In the genomic region with DNA sequence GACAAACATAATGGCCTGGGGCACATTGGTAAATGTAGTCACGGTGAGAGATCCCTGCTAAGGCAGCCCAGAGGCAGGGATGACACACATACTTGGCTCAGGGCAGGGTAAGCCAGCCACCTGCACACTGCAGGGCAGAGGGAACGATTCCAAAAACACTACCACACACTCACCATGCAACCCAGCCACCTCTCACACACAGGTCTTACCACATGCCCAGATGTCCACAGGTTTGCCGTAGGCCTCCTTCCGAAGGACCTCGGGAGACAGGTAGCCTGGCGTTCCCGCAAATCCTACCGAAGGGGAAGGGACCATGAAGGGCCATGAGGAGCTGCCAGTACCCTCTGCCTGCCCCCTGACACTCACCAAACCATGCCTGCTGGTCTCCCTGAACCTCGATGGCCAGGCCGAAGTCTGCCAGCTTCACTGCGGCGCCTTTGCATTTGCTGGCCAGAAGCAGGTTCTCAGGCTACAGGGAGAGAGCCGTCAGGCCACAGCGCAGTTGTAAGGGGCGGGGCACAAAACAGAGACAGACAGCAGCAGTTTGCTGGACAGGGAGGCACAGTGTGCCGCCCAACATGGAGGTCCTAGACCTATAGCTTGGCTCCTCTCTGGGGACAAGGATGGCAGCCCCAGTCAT, we compare ENCODE assay signal across 20 mouse cellular contexts. TPM values are rescaled to one million over a fixed set of nuclear protein-coding genes. Genes with fewer than 3 reads are reported as not detected.
DNase-seq lines count a peak whose midpoint lies in the region; ATAC-seq and TF ChIP-seq lines count a peak whose summit lies in the region.
"Had no signal": no experiment of that assay in that cellular context is flagged by ENCODE, and none has a peak within 500 bp of the region (broad histone marks: within the 10 kb centered on the region; RNA-seq: fewer than 3 reads in every experiment).

No protein-coding gene starts in this region.

- no peaks in the 10 kb centered on the region for H3K9me3 ChIP-seq in midbrain, embryonic 16.5 days (replicated peaks; ENCODE audit: control insufficient read depth, low read length, poor library complexity, severe bottlenecking)
- H3K9me3 ChIP-seq in midbrain, embryonic 10.5 days (replicated peaks), result no peaks in the 10 kb centered on the region
- no peaks in the 10 kb centered on the region for H3K9me3 ChIP-seq in liver, postnatal 0 days (ENCODE audit: low read length)
- H3K9me3 ChIP-seq: embryonic facial prominence, embryonic 12.5 days; embryonic facial prominence, embryonic 15.5 days; heart, embryonic 12.5 days; heart, embryonic 15.5 days; hindbrain, embryonic 10.5 days; hindbrain, embryonic 13.5 days; intestine, embryonic 15.5 days had no signal

- H3K27me3 ChIP-seq in midbrain, embryonic 16.5 days (ENCODE audit: control insufficient read depth, insufficient read depth, low read depth, low read length), result no peaks in the 10 kb centered on the region
- 0 out of 2 replicates have a peak, but pooled peaks cover 7% of the 10 kb centered on the region for H3K27me3 ChIP-seq in midbrain, embryonic 10.5 days (ENCODE audit: low read depth, poor library complexity, severe bottlenecking)
- H3K27me3 ChIP-seq in liver, postnatal 0 days (ENCODE audit: insufficient read depth, low read length), result no peaks in the 10 kb centered on the region
- H3K27me3 ChIP-seq: embryonic facial prominence, embryonic 12.5 days; embryonic facial prominence, embryonic 15.5 days; heart, embryonic 15.5 days; intestine, embryonic 15.5 days had no signal

- WGBS in midbrain, embryonic 16.5 days, result 83% methylated on average over 16 of the region's 16 CpGs
- 86% methylated on average over 16 of the region's 16 CpGs for WGBS in midbrain, embryonic 10.5 days
- 87% methylated on average over 16 of the region's 16 CpGs for WGBS in liver, postnatal 0 days (ENCODE audit: insufficient replicate concordance)

- no peaks in the 10 kb centered on the region for H3K4me1 ChIP-seq in midbrain, embryonic 16.5 days (ENCODE audit: control insufficient read depth, insufficient read depth, low read length)
- peaks cover 6% of the 10 kb centered on the region for H3K4me1 ChIP-seq in midbrain, embryonic 10.5 days
- H3K4me1 ChIP-seq in liver, postnatal 0 days (ENCODE audit: insufficient read depth), result no peaks in the 10 kb centered on the region
- H3K4me1 ChIP-seq: embryonic facial prominence, embryonic 12.5 days; heart, embryonic 12.5 days; heart, embryonic 15.5 days; intestine, embryonic 15.5 days had no signal

- TF ChIP-seq CTCF in liver, postnatal 0 days (IDR thresholded peaks at IDR 0.05; ENCODE audit: low read depth), result no peak

- H3K4me2 ChIP-seq in midbrain, embryonic 16.5 days (ENCODE audit: low read length), result no peak overlapping the region
- no peak overlapping the region for H3K4me2 ChIP-seq in liver, postnatal 0 days (ENCODE audit: low read depth, low read length)
- H3K4me2 ChIP-seq: embryonic facial prominence, embryonic 12.5 days; embryonic facial prominence, embryonic 15.5 days; heart, embryonic 12.5 days; heart, embryonic 15.5 days; hindbrain, embryonic 13.5 days; intestine, embryonic 15.5 days had no signal

- H3K4me3 ChIP-seq in midbrain, embryonic 16.5 days (ENCODE audit: low read depth, low read length), result no peak overlapping the region
- no peak overlapping the region for H3K4me3 ChIP-seq in midbrain, embryonic 10.5 days
- no peak overlapping the region for H3K4me3 ChIP-seq in liver, postnatal 0 days (ENCODE audit: low read depth, low read length)
- H3K4me3 ChIP-seq: embryonic facial prominence, embryonic 12.5 days; embryonic facial prominence, embryonic 15.5 days; gastrocnemius, adult 2 months; heart, embryonic 12.5 days; heart, embryonic 15.5 days; hindbrain, embryonic 10.5 days; hindbrain, embryonic 13.5 days; intestine, embryonic 15.5 days had no signal

- 0 out of 2 replicates have a peak, but pooled peaks have one; percentile 8 for ATAC-seq in cerebellum, adult (ENCODE audit: insufficient number of reproducible peaks, low FRiP score, low TSS enrichment)
- ATAC-seq in midbrain, embryonic 16.5 days, result no peak
- ATAC-seq in liver, postnatal 0 days, result no peak
- ATAC-seq: activated CD4-positive, CD25-positive, alpha-beta regulatory T cell, adult 4 months; forebrain, embryonic 14.5 days; intestine, embryonic 15.5 days had no signal

- no peak for TF ChIP-seq EP300 in liver, postnatal 0 days (IDR thresholded peaks at IDR 0.05; ENCODE audit: low read depth)

- H3K9ac ChIP-seq in midbrain, embryonic 16.5 days (ENCODE audit: low read depth, low read length), result 0 out of 2 replicates have a peak overlapping the region, but pooled peaks have one; percentile 4
- no peak overlapping the region for H3K9ac ChIP-seq in liver, postnatal 0 days (replicated peaks)
- H3K9ac ChIP-seq: embryonic facial prominence, embryonic 15.5 days; forebrain, postnatal 0 days; heart, embryonic 12.5 days; heart, embryonic 15.5 days; hindbrain, embryonic 13.5 days; intestine, embryonic 15.5 days had no signal

- DNase-seq in cerebellum, postnatal 14 days, result no peak
- peak; percentile 61 to 62 for DNase-seq in cerebellum, adult 18-20 months
- no peak for DNase-seq in cerebellum, postnatal 4 days (ENCODE audit: low spot score in 2 of 2)
- DNase-seq in midbrain, embryonic 10.5 days (ENCODE audit: low spot score), result no peak
- no peak for DNase-seq in ovary, postnatal 36 days (ENCODE audit: low spot score)
- no peak for DNase-seq in liver, postnatal 0 days
- DNase-seq: adrenal gland, adult 8-10 months had no signal

- H3K36me3 ChIP-seq in midbrain, embryonic 16.5 days (ENCODE audit: control insufficient read depth, insufficient read depth, low read length), result peaks cover 15% of the 10 kb centered on the region
- no peaks in the 10 kb centered on the region for H3K36me3 ChIP-seq in midbrain, embryonic 10.5 days
- no peaks in the 10 kb centered on the region for H3K36me3 ChIP-seq in liver, postnatal 0 days (replicated peaks; ENCODE audit: insufficient read depth, low read length)
- H3K36me3 ChIP-seq: embryonic facial prominence, embryonic 12.5 days; embryonic facial prominence, embryonic 15.5 days; heart, embryonic 12.5 days; heart, embryonic 15.5 days; hindbrain, embryonic 10.5 days; intestine, embryonic 15.5 days had no signal

- no peak overlapping the region for H3K27ac ChIP-seq in midbrain, embryonic 16.5 days (ENCODE audit: low read length)
- H3K27ac ChIP-seq in midbrain, embryonic 10.5 days (replicated peaks), result no peak overlapping the region
- H3K27ac ChIP-seq in liver, postnatal 0 days (ENCODE audit: low read depth), result no peak overlapping the region
- H3K27ac ChIP-seq: embryonic facial prominence, embryonic 12.5 days; embryonic facial prominence, embryonic 15.5 days; gastrocnemius, adult 2 months; heart, embryonic 15.5 days; hindbrain, embryonic 10.5 days; hindbrain, embryonic 13.5 days; intestine, embryonic 15.5 days had no signal

RNA-seq across cellular contexts. Expression of gene Ykt6, which starts 34.6 kb away (rescaled TPM):
- polyA plus RNA-seq in midbrain, embryonic 16.5 days (2015; fragmentation: Nextera tagmentation; extraction: Ambion mirVana), result 108 TPM in 2 replicates
- polyA plus RNA-seq in midbrain, embryonic 10.5 days (2016; fragmentation: Nextera tagmentation; extraction: Ambion mirVana), result 54.5 and 60.4 TPM in 2 replicates
- polyA plus RNA-seq in liver, postnatal 0 days (2015; fragmentation: Nextera tagmentation; extraction: Ambion mirVana), result 15.1 and 16.6 TPM in 2 replicates

RNA-seq across cellular contexts. Expression of gene Gck, which starts 40.2 kb away (rescaled TPM):
- polyA plus RNA-seq in midbrain, embryonic 16.5 days (2015; fragmentation: Nextera tagmentation; extraction: Ambion mirVana), result 10.5 and 11.8 TPM in 2 replicates
- polyA plus RNA-seq in midbrain, embryonic 10.5 days (2016; fragmentation: Nextera tagmentation; extraction: Ambion mirVana), result 2.5 and 2.9 TPM in 2 replicates
- 0.66 and 1.3 TPM in 2 replicates for polyA plus RNA-seq in liver, postnatal 0 days (2015; fragmentation: Nextera tagmentation; extraction: Ambion mirVana)
- polyA plus RNA-seq: activated CD4-positive, CD25-positive, alpha-beta regulatory T cell, adult 4 months had no signal

Comparison
In these comparisons a context has a peak if more than half of its experiments do, and no peak if none do; other contexts are left out.
1. DNase-seq: peak in cerebellum, adult 18-20 months (2 of 2); none in cerebellum, postnatal 14 days (0 of 2), cerebellum, postnatal 4 days (0 of 2), midbrain, embryonic 10.5 days (single experiment), ovary, postnatal 36 days (single experiment) and liver, postnatal 0 days (single experiment).